In genomic region chr17:25618508-25619056, GRCm38 (mm10) we compare ENCODE assay signal across 10 mouse cellular contexts. TPM values are rescaled to one million over a fixed set of nuclear protein-coding genes. Genes with fewer than 3 reads are reported as not detected.
DNase-seq lines count a peak whose midpoint lies in the region; ATAC-seq and TF ChIP-seq lines count a peak whose summit lies in the region.
"Had no signal": no experiment of that assay in that cellular context is flagged by ENCODE, and none has a peak within 500 bp of the region (broad histone marks: within the 10 kb centered on the region; RNA-seq: fewer than 3 reads in every experiment).

No protein-coding gene starts in this region.

- H3K4me1 ChIP-seq in heart, postnatal 0 days (ENCODE audit: control insufficient read depth, insufficient read depth), result peaks cover 5% of the 10 kb centered on the region; the same call in 1 of the 2 replicates
- H3K4me1 ChIP-seq in limb, embryonic 15.5 days, result peaks cover 13% of the 10 kb centered on the region

- H3K9ac ChIP-seq in heart, postnatal 0 days (replicated peaks; ENCODE audit: low read depth, low read length), result no peak overlapping the region
- no peak overlapping the region for H3K9ac ChIP-seq in limb, embryonic 15.5 days

- no peak overlapping the region for H3K4me3 ChIP-seq in heart, postnatal 0 days (ENCODE audit: low read depth, low read length)
- H3K4me3 ChIP-seq in limb, embryonic 15.5 days, result no peak overlapping the region

- H3K4me2 ChIP-seq in heart, postnatal 0 days (ENCODE audit: low read depth, low read length), result peak overlapping the region; percentile 26
- no peak overlapping the region for H3K4me2 ChIP-seq in limb, embryonic 15.5 days

- no peak for TF ChIP-seq CTCF in heart, postnatal 0 days (IDR thresholded peaks at IDR 0.05; ENCODE audit: low read depth)

- H3K36me3 ChIP-seq in heart, postnatal 0 days (replicated peaks; ENCODE audit: control insufficient read depth, insufficient read depth, low read length), result peaks cover 18% of the 10 kb centered on the region
- peaks cover 23% of the 10 kb centered on the region for H3K36me3 ChIP-seq in limb, embryonic 15.5 days

- TF ChIP-seq EP300 in heart, postnatal 0 days (IDR thresholded peaks at IDR 0.05; ENCODE audit: low read depth), result no peak

- peak; percentile 64 to 81 for DNase-seq in layer of hippocampus, adult 18-20 months (ENCODE audit: low spot score in 2 of 2)
- no peak for DNase-seq in layer of hippocampus, adult 9-10 months (ENCODE audit: low spot score)
- DNase-seq in brain, embryonic 18.5 days (ENCODE audit: low read depth, low spot score), result peak; percentile 64
- DNase-seq in heart, postnatal 0 days (ENCODE audit: low spot score), result peak; percentile 67
- no peak for DNase-seq in thymus, postnatal 25 days

- peak; percentile 85 for ATAC-seq in heart, postnatal 0 days (ENCODE audit: insufficient read depth, low read depth)
- ATAC-seq in limb, embryonic 15.5 days (ENCODE audit: insufficient number of reproducible peaks, low FRiP score, low TSS enrichment, low read depth), result no peak
- ATAC-seq in megakaryocyte progenitor cell, adult 5-6 weeks (replicated peaks; ENCODE audit: poor library complexity), result no peak
- ATAC-seq in megakaryocyte-erythroid progenitor cell, adult 5-6 weeks (replicated peaks; ENCODE audit: low FRiP score, low TSS enrichment, poor library complexity, severe bottlenecking), result no peak

- no peaks in the 10 kb centered on the region for H3K9me3 ChIP-seq in heart, postnatal 0 days (replicated peaks; ENCODE audit: control insufficient read depth, low read length)
- no peaks in the 10 kb centered on the region for H3K9me3 ChIP-seq in limb, embryonic 15.5 days

- 25% methylated on average over 16 of the region's 16 CpGs for WGBS in heart, postnatal 0 days
- 36% methylated on average over 16 of the region's 16 CpGs for WGBS in limb, embryonic 15.5 days

- H3K27me3 ChIP-seq in heart, postnatal 0 days (ENCODE audit: control insufficient read depth, insufficient read depth, low read length), result no peaks in the 10 kb centered on the region
- no peaks in the 10 kb centered on the region for H3K27me3 ChIP-seq in limb, embryonic 15.5 days

- no peak overlapping the region for H3K27ac ChIP-seq in heart, postnatal 0 days (ENCODE audit: low read depth)
- peak overlapping the region; percentile 24; the same call in 1 of the 2 replicates for H3K27ac ChIP-seq in limb, embryonic 15.5 days
- H3K27ac ChIP-seq: macrophage had no signal

RNA-seq across cellular contexts. Expression of gene Lmf1, which starts 39.7 kb away (rescaled TPM):
- 10 to 100 TPM; 24.9 to 25.6 TPM for total RNA-seq in layer of hippocampus, adult 18-20 months (2021)
- 44.9 and 52.8 TPM in 2 replicates for total RNA-seq in heart, postnatal 0 days (2014; rRNA removed; ENCODE audit: low replicate concordance)
- polyA plus RNA-seq in heart, postnatal 0 days (2015; fragmentation: Nextera tagmentation; extraction: Ambion mirVana), result 30.6 and 34.3 TPM in 2 replicates
- polyA plus RNA-seq in limb, embryonic 15.5 days (2015; fragmentation: Nextera tagmentation; extraction: Ambion mirVana), result 28.8 and 30.5 TPM in 2 replicates
- total RNA-seq in megakaryocyte progenitor cell, adult 5-6 weeks (2015), result 23.2 and 25.6 TPM in 2 replicates
- 11.7 and 14.1 TPM in 2 replicates for total RNA-seq in megakaryocyte progenitor cell, adult 5-6 weeks (2017)
- 17.6 and 24.2 TPM in 2 replicates for total RNA-seq in megakaryocyte-erythroid progenitor cell, adult 5-6 weeks (2014; fragmentation: Nextera tagmentation)
- total RNA-seq in megakaryocyte-erythroid progenitor cell, adult 5-6 weeks (2017), result 3.2 and 4.8 TPM in 2 replicates

RNA-seq across cellular contexts. Expression of gene Sox8, which starts 48.1 kb away (rescaled TPM):
- 10 to 100 TPM; 55.6 to 60.1 TPM for total RNA-seq in layer of hippocampus, adult 18-20 months (2021)
- not detected in 2 replicates for total RNA-seq in heart, postnatal 0 days (2014; rRNA removed; ENCODE audit: low replicate concordance)
- polyA plus RNA-seq in heart, postnatal 0 days (2015; fragmentation: Nextera tagmentation; extraction: Ambion mirVana), result 0.11 and 0.37 TPM in 2 replicates
- polyA plus RNA-seq in limb, embryonic 15.5 days (2015; fragmentation: Nextera tagmentation; extraction: Ambion mirVana), result 10.9 and 14.7 TPM in 2 replicates
- not detected in 2 replicates for total RNA-seq in megakaryocyte progenitor cell, adult 5-6 weeks (2015)
- not detected in 2 replicates for total RNA-seq in megakaryocyte progenitor cell, adult 5-6 weeks (2017)
- not detected in 2 replicates for total RNA-seq in megakaryocyte-erythroid progenitor cell, adult 5-6 weeks (2014; fragmentation: Nextera tagmentation)
- not detected in 2 replicates for total RNA-seq in megakaryocyte-erythroid progenitor cell, adult 5-6 weeks (2017)
- total RNA-seq: MEL had no signal
- polyA plus RNA-seq: macrophage had no signal

Comparison
In these comparisons a context has a peak if more than half of its experiments do, and no peak if none do; other contexts are left out.
1. DNase-seq: peak in layer of hippocampus, adult 18-20 months (2 of 2), brain, embryonic 18.5 days (single experiment) and heart, postnatal 0 days (single experiment); none in layer of hippocampus, adult 9-10 months (single experiment) and thymus, postnatal 25 days (single experiment).
2. RNA of gene Sox8, which starts 48.1 kb away (total RNA-seq): 55.6 to 60.1 TPM in layer of hippocampus, adult 18-20 months; not detected in heart, postnatal 0 days, not detected in megakaryocyte progenitor cell, adult 5-6 weeks and not detected in megakaryocyte-erythroid progenitor cell, adult 5-6 weeks; every median in the first group is over 10 times any median in the second.